Mouse (Mus musculus) MEL-GATA-1-ER (cell line): Measurements from ENCODE around the gene Dync1i1.

Experiments
- DNase-seq: peaks from one replicate; pipeline ENCODE4 v3.0.0-alpha.2; 2012; ENCODE audit warnings: low read depth; ENCODE audit errors: extremely low read depth

Gene Dync1i1

GRCm38 (mm10) chr6:5966376-5966775 lies 240.9 kb downstream of the Dync1i1 start:
- DNase-seq, result no peak

DNA sequence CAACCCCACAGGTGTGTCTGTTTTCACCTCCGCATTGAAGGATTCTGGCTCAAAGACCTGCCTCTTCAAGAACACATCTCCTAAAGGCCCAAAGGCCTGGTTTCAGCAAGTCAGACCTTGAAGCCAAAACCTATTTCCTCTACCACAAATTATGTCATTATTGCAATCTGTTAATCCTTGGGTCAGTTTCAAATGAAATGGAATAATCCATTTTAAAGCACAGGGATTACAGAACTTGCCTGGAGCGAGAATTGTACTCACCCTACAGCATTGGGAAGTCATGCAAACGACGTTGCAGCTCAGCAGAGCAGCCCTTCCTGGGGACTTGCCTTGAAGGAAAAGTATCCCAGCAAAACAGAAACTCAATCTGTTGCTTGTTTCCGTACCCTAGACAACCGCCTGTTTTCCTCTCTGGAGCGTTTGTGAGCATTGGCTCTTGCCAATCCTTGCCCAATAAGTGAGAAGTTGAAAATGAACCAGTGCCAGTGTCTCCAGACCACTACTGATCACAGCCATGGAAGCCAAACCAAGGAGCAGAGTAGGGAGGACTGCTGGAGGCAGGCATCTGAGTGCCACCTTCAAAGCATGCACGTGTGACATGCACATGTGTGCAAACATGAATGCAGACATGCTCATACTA lies 241.5 kb downstream of the Dync1i1 start:
- DNase-seq, result no peak

- DNase-seq, result no peak
Measured at GRCm38 (mm10) chr6:5967545-5967944, 242.1 kb downstream of the Dync1i1 start.

GRCm38 (mm10) chr6:5969613-5970012 lies 244.2 kb downstream of the Dync1i1 start:
- no peak for DNase-seq

- DNase-seq, result no peak
Measured at GRCm38 (mm10) chr6:5976241-5976640, 250.8 kb downstream of the Dync1i1 start.

- no peak for DNase-seq
Measured at GRCm38 (mm10) chr6:5977238-5977920, 251.9 kb downstream of the Dync1i1 start.

- no peak for DNase-seq
Measured at GRCm38 (mm10) chr6:5991243-5991642, 265.8 kb downstream of the Dync1i1 start.

- DNase-seq, result no peak
Measured at GRCm38 (mm10) chr6:5991817-5992755, 266.6 kb downstream of the Dync1i1 start.

DNA sequence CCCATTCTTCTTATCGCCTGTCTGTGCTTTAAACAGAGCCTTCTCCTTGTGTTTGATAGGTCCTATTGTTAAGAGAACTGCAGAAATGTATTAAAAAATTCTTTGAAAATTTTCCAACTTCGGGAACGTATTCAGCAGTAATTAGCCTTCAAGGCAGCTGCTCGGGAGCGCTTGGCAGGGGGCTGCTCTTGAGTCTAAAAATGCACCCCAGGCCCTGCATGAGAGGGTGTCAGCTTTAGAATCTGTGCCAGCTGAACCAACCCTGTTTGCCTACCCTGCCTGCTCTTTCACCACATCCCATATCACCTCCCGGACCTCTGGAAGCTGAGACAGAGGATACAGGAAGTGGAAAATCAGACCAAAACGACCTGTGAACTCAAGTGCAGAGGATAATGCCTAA lies 267.6 kb downstream of the Dync1i1 start:
- no peak for DNase-seq

- no peak for DNase-seq
Measured at GRCm38 (mm10) chr6:5997535-5997934, 272.1 kb downstream of the Dync1i1 start.

GRCm38 (mm10) chr6:6002061-6002460 lies 276.6 kb downstream of the Dync1i1 start:
- no peak for DNase-seq

GRCm38 (mm10) chr6:6004756-6005485 lies 279.5 kb downstream of the Dync1i1 start:
- no peak for DNase-seq

GRCm38 (mm10) chr6:6005762-6006431 lies 280.5 kb downstream of the Dync1i1 start:
- no peak for DNase-seq

GRCm38 (mm10) chr6:6011364-6011763 lies 285.9 kb downstream of the Dync1i1 start:
- no peak for DNase-seq

- no peak for DNase-seq
Measured at GRCm38 (mm10) chr6:6015616-6016015, 290.2 kb downstream of the Dync1i1 start.

DNA sequence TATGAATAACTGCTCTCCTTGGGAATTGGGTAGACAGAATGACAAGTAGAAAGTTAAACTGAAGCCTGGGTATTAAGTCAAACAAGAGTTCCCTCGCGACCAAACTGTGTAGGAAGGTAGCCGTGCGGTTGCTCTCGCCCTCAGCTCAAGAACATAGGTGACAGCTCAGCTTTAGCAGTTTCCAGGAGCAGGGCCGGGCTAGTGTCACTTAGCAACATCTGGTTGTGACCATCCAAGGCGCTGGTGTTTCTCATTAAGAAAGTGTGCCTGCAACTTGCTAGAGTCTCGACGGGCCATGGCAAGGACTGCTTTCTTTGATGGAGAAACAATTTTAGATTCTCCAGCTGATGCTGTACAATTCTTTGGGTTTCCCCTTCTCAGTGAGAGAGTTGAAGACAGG lies 291.5 kb downstream of the Dync1i1 start:
- no peak for DNase-seq

DNA sequence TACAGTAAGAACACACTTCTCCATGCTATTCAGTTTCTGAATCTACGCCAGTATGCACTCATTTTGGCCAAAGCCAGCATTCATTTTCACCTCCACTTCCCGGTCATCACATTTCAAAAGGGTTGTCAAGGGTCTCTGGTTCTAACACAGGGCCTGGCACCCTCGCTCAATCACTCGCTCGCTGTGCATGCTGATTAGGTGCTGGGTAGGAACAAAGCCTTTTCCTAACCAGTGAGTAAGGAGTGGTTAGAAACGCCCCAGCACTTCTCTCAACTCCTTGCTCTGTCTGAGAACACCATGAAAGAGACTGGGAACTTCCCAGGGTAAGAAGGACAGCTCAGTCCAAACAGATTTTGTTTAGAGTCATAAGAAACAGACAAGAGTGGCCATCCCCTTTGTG lies 298.5 kb downstream of the Dync1i1 start:
- no peak for DNase-seq

DNA sequence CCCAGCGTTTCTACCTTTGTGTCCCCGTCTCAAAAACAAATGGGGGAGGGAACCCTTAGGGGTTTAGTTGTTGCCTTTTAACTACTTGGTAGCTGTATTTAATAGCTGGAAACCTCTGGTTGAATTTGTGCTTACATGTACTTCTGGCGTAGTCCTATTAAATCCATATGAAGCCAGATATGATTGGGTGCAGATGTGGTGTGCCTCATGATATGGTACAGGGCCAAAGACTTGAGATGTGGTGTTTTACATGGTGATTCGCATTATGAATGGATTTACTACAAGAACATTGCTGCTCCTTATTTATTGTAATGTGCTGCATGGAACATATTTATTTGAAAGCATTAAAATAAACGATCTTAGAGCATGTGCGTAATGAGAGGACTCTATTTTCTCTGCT lies 302.2 kb downstream of the Dync1i1 start:
- no peak for DNase-seq

DNA sequence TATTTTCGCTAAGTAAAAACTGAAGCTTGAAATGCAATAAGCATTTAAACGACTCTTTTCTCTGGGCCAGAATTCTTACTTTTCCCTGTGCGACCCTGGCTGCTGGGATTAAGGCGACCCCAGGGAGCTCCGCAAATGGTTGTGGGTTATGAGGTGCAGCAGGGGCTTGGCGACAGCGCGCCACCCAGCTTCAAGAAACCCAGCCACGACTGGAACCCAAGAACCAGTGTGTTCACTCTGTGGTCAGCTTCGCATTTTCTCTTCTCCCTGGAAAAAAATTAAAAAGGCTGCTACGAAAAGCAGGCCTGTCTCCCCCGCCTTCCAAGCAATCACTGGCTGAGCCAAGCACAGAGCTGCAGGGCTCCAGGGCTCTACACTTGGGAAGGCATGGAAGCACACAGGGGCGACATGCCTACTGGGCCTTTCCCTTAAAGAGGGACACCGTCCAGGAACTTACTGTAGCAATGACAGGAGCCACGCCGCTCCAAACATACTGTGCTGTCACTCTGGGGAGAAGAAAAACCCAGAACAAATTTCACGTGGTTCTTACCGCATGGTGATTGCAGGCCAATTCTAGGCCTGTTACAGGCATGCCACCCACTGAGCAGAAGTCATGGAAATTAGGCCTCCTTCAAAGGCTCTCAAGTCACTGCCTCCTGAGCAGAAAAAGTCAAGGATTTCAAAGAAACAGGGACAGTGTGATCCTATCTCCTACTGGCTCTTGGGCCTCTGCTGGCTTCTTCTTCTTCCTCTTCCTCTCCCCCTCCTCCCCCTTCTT lies 313.5 kb downstream of the Dync1i1 start:
- no peak for DNase-seq
